Mouse (Mus musculus) kidney, embryonic 15.5 days (tissue): Measurements from ENCODE around the gene Syn2. TPM values are rescaled to one million over a fixed set of nuclear protein-coding genes. Genes with fewer than 3 reads are reported as not detected.
A peak's percentile ranks its signal among the peaks of the same experiment; 100 is the strongest.

Source experiments
- ATAC-seq: fragments of 200-750 bp; cut with Nextera tagmentation; replicated peaks from 2 replicates; pipeline ENCODE4 v1.8.0; 2017; ENCODE audit warnings: moderate TSS enrichment; ENCODE audit not compliant: low FRiP score
- H3K27ac ChIP-seq: fragments of 300-500 bp; sonication (generic); 2 replicates; pipeline ENCODE4 v1.5.1; 2015; ENCODE audit warnings: mild to moderate bottlenecking, inconsistent platforms
- H3K27me3 ChIP-seq: fragments of 300-500 bp; sonication (generic); 2 replicates; pipeline ENCODE4 v1.6.1; 2015; ENCODE audit warnings: inconsistent platforms
- H3K36me3 ChIP-seq: fragments of 300-500 bp; sonication (generic); 2 replicates; pipeline ENCODE4 v1.6.1; 2015; ENCODE audit warnings: inconsistent platforms
- H3K4me1 ChIP-seq: fragments of 300-500 bp; sonication (generic); 2 replicates; pipeline ENCODE4 v1.6.1; 2015; ENCODE audit warnings: inconsistent platforms
- H3K4me2 ChIP-seq: fragments of 300-500 bp; sonication (generic); 2 replicates; pipeline ENCODE4 v1.6.1; 2015; ENCODE audit warnings: moderate library complexity, mild to moderate bottlenecking, inconsistent platforms
- H3K4me3 ChIP-seq: fragments of 300-500 bp; sonication (generic); replicated peaks from 2 replicates; pipeline ENCODE4 v1.5.1; 2015; ENCODE audit warnings: mild to moderate bottlenecking, inconsistent platforms
- H3K9ac ChIP-seq: fragments of 300-500 bp; sonication (generic); 2 replicates; pipeline ENCODE4 v1.6.1; 2015; ENCODE audit warnings: mild to moderate bottlenecking, inconsistent platforms
- H3K9me3 ChIP-seq: fragments of 300-500 bp; sonication (generic); replicated peaks from 2 replicates; pipeline ENCODE4 v1.6.1; 2016; ENCODE audit warnings: inconsistent platforms
- WGBS: fragments of 180-500 bp; shearing (Covaris S2); methylation state at CpG from one replicate; pipeline ENCODE4 v1.1.7; 2015; ENCODE audit warnings: mixed read lengths; 5-methylcytosine and 5-hydroxymethylcytosine counted together
- polyA plus RNA-seq: library from polyadenylated mRNA; unstranded; fragments of >200 nt; fragmentation: Nextera tagmentation; extraction: Ambion mirVana; gene quantifications from 2 replicates; pipeline ENCODE4 v1.2.1, GENCODE M21; 2015

The Syn2 gene
- polyA plus RNA-seq, 1 experiment from 2014 or later: 3.5 TPM

DNA sequence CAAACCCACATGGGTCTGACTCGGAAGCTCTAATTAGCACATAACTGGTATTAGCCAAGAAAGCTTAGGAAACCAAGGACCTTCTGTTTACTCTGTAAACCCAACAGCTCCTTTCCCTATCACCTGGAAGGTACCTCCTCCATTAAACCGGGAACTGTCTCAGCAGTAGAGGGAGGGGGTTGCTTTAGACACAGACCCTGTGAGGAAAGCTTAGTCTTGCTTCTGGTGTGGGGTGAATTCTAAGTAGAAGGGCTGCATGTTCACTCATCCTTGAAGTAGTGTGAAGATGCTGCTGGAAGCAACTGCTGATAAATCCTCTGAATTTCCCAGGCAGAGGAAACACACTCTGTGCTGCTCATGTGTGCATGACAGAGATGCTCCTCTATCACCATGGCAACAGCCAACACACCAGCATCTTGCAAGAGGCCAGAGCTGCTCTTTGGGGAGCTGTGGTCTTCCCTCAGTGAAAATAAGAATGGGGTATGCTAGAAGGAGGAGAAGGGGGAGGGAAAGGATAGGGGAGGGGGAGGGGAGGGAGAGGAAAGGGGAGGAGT lies 8.4 kb upstream of the Syn2 start:
- Histone ChIP-seq H3K36me3 (no peaks in the 10 kb centered on the region), H3K4me3 (no peak overlapping the region), H3K4me1 (no peaks in the 10 kb centered on the region), H3K27ac (no peak overlapping the region), H3K4me2 (no peak overlapping the region), H3K9me3 (no peaks in the 10 kb centered on the region), H3K27me3 (peaks cover 10% of the 10 kb centered on the region; the same call in 1 of the 2 replicates), H3K9ac (no peak overlapping the region)
- ATAC-seq: no peak
- 45% methylated on average over 2 of the region's 2 CpGs for WGBS

DNA sequence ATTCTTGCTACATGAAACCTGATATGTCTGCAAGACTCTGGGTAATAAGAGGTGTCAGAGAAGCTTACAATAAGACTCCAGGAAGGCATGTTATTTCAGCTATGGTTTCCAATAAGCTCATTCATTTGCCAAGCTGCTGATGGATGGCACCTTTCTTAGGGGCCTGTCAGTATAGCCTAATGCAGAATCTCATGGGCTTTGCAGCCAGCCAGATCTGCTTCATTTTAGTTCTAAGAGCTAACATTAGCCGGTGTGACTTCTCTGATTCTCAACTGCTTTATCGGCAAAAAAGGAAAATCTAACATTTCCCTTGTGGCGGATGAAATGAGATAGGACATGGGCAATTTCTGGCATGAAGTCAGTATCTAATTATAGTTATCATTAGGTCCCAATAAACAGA lies 7.9 kb upstream of the Syn2 start:
- Histone ChIP-seq H3K27ac (no peak overlapping the region), H3K9me3 (no peaks in the 10 kb centered on the region), H3K4me1 (no peaks in the 10 kb centered on the region), H3K4me3 (no peak overlapping the region), H3K4me2 (no peak overlapping the region), H3K36me3 (no peaks in the 10 kb centered on the region), H3K9ac (no peak overlapping the region), H3K27me3 (peaks cover 12% of the 10 kb centered on the region; the same call in 1 of the 2 replicates)
- ATAC-seq: no peak
- WGBS: 82% methylated on average over 3 of the region's 3 CpGs

DNA sequence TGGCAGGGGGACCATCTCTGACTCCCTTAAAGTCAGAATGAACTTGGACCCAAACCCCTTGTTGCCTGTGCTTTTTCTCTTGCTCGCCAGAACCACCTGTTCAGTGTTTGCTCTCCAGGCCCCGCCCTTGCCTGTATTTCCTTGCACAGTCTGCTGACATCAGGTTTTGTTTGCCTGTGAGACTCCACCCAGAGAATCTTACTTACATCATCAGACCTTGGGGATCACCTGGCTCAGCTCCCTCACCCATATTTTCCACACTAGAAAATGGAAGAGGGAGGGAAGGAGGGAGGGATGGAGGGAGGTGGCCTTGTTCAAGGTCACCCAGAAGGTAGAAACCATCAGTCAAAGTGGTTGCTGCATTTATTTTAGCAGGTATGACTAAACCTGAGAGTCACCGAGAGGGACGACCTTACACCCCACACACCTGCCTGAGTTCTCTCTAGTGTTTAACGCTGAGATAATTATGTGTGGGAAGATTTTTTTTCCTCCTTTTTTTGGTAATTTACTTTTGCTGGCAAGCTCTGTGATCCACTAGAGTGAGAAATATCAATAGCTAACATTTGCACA lies 7.4 kb upstream of the Syn2 start:
- 76% methylated on average over 5 of the region's 5 CpGs for WGBS
- no peak overlapping the region for H3K4me2 ChIP-seq
- H3K4me1 ChIP-seq: no peaks in the 10 kb centered on the region
- no peak for ATAC-seq
- H3K36me3 ChIP-seq: no peaks in the 10 kb centered on the region
- no peak overlapping the region for H3K4me3 ChIP-seq
- no peaks in the 10 kb centered on the region for H3K9me3 ChIP-seq
- H3K27ac ChIP-seq: no peak overlapping the region
- H3K27me3 ChIP-seq: peaks cover 12% of the 10 kb centered on the region; the same call in 1 of the 2 replicates
- no peak overlapping the region for H3K9ac ChIP-seq

DNA sequence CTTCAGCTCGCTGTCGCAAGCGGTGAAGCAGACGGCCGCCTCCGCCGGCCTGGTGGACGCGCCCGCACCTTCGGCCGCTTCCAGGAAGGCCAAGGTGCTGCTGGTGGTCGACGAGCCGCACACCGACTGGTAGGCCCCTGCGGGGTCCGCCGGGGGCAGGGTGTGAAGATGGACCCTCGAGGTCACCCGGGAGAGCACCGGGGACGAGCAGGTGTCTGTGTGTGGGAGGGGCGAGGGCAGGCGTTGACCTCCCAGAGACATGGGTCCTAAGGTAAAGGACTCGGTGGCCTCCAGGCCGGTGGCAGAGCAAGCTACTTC lies 589 bp downstream of the Syn2 start:
- H3K4me2 ChIP-seq: peak overlapping the region; percentile 97
- no peaks in the 10 kb centered on the region for H3K36me3 ChIP-seq
- no peak overlapping the region for H3K27ac ChIP-seq
- WGBS: under 1% methylated on average over 27 of the region's 27 CpGs
- H3K9me3 ChIP-seq: no peaks in the 10 kb centered on the region
- H3K27me3 ChIP-seq: peaks cover 63% of the 10 kb centered on the region
- peak overlapping the region; percentile 50 for H3K9ac ChIP-seq
- H3K4me1 ChIP-seq: peaks cover 11% of the 10 kb centered on the region
- peak; percentile 67 for ATAC-seq
- peak overlapping the region; percentile 66 for H3K4me3 ChIP-seq

DNA sequence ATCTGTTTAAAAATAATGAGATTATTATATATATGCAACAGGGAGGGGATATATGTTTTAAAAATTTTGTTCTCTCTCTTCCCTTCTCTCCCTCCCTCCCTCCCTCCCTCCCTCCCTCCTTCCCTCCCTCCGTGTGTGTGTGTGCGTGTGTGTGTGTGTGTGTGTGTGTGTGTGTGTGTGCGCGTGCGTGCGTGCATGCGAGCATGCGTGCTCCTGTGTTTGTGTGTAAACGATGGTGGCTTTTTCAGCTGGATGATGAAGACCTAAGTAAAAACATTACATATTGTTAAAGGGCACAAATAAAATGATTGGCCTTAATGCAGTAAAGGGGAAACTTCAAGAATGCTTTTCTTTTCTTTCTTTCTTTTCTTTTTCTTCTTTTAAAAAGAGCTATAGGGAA lies 1.5 kb downstream of the Syn2 start:
- H3K4me3 ChIP-seq: no peak overlapping the region
- no peak overlapping the region for H3K9ac ChIP-seq
- H3K36me3 ChIP-seq: no peaks in the 10 kb centered on the region
- peaks cover 11% of the 10 kb centered on the region for H3K4me1 ChIP-seq
- H3K4me2 ChIP-seq: no peak overlapping the region
- H3K27me3 ChIP-seq: peaks cover 60% of the 10 kb centered on the region
- 81% methylated on average over 8 of the region's 9 CpGs for WGBS
- no peak for ATAC-seq
- no peak overlapping the region for H3K27ac ChIP-seq
- H3K9me3 ChIP-seq: no peaks in the 10 kb centered on the region

DNA sequence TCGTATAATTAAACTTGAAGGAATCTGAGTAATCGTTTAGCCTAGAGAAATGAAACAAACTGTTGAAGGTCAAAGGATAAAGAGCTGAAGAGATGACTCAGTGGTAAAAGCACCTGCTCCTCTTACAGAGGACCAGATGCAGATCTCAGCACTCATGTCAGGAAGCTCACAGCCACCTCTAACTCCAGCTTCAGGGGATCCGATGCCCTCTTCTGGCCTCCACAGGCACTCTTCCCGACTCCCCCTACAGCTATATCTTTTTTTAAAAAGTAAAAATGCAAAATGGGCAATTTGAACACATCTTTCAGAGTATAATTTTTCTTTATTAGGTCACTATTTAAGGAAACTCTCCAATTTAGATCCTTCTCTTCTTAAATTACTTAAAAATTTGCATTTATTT lies 6.7 kb downstream of the Syn2 start:
- H3K4me1 ChIP-seq: no peaks in the 10 kb centered on the region
- H3K9me3 ChIP-seq: no peaks in the 10 kb centered on the region
- WGBS: 50% methylated on average over 4 of the region's 4 CpGs
- ATAC-seq: no peak
- H3K9ac ChIP-seq: no peak overlapping the region
- H3K4me3 ChIP-seq: no peak overlapping the region
- no peak overlapping the region for H3K4me2 ChIP-seq
- H3K27ac ChIP-seq: no peak overlapping the region
- H3K27me3 ChIP-seq: peaks cover 24% of the 10 kb centered on the region
- no peaks in the 10 kb centered on the region for H3K36me3 ChIP-seq

DNA sequence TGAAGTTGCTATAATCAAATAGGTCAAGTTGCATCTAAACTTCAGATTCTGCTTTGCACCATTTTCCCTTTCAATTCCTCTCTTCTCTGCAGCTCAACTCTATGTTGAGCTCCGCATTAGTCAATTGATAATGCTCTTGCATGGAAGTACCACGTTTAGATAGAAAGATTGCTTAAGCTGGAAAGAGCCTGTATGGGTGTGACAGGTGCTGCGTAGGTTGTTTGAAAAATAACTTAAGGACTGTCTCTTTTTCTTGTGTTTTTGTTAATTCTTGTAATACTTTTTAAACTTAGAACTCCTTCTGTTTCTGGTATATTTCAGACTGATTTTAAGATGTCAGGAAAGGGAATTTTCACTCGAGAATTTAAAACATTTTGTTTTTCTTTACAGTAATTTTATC lies 26.5 kb downstream of the Syn2 start:
- 69% methylated on average over 4 of the region's 4 CpGs for WGBS
- Histone ChIP-seq H3K27ac (no peak overlapping the region), H3K9ac (no peak overlapping the region), H3K36me3 (no peaks in the 10 kb centered on the region), H3K4me1 (no peaks in the 10 kb centered on the region), H3K4me3 (no peak overlapping the region), H3K9me3 (no peaks in the 10 kb centered on the region), H3K27me3 (peaks cover 3% of the 10 kb centered on the region; the same call in 1 of the 2 replicates), H3K4me2 (no peak overlapping the region)
- no peak for ATAC-seq

DNA sequence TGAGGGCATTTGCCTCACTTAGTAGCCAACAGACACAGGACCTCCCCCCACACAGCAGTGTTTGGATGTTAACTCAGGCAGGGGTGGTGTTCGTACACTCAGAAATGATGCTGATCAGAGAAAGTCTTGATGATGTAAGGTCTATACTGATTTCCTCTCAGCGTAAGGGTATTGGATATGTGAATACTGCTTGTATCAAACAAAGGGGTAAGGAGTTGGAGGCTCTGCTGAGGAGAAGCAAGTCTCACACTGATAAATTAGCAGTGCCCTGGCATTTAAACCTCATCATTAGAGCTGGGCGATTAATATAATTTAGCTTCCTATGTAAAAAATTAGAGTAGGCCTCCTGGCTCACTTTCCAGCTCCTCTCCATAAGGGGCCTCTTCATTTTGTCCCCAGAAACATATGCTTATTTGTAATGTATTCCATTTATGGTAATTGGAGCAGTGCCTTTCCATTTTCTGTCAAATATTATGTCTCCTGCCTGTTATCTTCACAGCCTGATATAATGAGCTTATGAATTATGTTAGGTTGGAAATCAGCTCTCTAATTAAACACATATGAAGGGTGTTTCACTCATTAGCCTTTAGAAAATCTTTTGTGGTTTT lies 31.3 kb downstream of the Syn2 start:
- Histone ChIP-seq H3K27ac (no peak overlapping the region), H3K4me1 (no peaks in the 10 kb centered on the region), H3K9ac (no peak overlapping the region), H3K4me3 (no peak overlapping the region), H3K27me3 (peaks cover 3% of the 10 kb centered on the region; the same call in 1 of the 2 replicates), H3K4me2 (no peak overlapping the region), H3K9me3 (no peaks in the 10 kb centered on the region), H3K36me3 (no peaks in the 10 kb centered on the region)
- WGBS: 85% methylated on average over 3 of the region's 3 CpGs
- no peak for ATAC-seq

DNA sequence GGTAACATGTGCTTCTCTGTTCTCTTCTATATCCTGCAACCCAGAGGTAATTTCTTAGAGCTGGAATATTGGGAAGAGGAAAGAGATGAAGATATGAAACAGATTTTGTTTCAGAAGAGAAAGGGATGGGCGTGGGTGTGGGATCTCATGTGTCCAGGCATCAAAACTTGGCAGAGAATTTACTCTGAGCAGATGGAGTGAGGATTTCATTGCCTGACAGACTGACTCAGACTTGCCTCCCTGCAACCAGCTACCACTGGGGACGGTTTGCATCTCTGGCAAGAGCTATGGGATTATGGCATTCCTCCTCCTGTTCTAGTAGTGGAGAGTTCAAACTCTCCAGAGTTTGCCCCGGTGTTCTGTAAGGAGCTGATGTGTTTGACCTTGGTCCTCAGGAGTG lies 34.2 kb downstream of the Syn2 start:
- H3K9me3 ChIP-seq: no peaks in the 10 kb centered on the region
- H3K9ac ChIP-seq: no peak overlapping the region
- no peak overlapping the region for H3K4me3 ChIP-seq
- WGBS: 55% methylated on average over 3 of the region's 3 CpGs
- H3K27me3 ChIP-seq: no peaks in the 10 kb centered on the region
- H3K27ac ChIP-seq: no peak overlapping the region
- H3K4me2 ChIP-seq: no peak overlapping the region
- H3K36me3 ChIP-seq: no peaks in the 10 kb centered on the region
- no peaks in the 10 kb centered on the region for H3K4me1 ChIP-seq
- no peak for ATAC-seq

DNA sequence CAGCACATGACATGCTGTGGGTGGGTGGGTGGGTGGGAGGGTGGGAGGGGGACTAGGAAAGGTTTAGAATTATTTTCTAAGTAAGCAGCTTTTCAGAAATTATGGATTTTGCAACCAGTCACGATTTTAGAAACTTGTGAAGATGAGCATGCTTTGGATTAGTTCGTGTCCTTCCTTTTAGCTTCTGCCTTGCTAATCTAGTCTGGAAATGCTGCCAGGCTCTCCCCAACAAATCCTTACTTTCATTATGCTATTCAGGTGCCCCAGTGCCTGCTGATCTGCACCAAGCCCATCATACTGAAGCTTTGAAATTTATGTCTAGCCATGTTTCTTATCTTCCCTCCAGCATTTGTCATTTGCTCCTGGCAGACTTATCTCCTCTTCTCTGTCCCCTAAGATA lies 34.8 kb downstream of the Syn2 start:
- Histone ChIP-seq H3K4me3 (no peak overlapping the region), H3K36me3 (no peaks in the 10 kb centered on the region), H3K9me3 (no peaks in the 10 kb centered on the region), H3K9ac (no peak overlapping the region), H3K27ac (no peak overlapping the region), H3K4me1 (no peaks in the 10 kb centered on the region), H3K4me2 (no peak overlapping the region), H3K27me3 (no peaks in the 10 kb centered on the region)
- 75% methylated on average over 2 of the region's 2 CpGs for WGBS
- no peak for ATAC-seq

DNA sequence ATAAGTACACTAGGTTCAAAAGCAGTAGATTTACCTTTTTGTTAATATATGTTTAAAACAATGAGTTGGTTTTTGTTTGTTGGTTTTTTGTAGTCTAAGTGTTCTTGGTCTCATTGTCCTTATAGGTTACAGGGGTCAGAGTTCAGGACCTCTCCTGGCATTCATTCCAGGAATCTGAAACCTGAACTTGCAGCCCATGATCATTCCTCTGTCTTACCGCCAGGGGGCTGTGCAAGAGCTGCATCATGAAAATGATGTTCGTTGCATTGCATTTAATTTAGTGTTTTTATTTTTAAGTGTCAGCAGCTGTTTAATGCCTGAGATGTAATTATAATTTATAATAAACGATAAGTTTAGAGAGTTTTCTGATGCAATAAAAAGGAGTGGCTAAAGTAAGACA lies 40.1 kb downstream of the Syn2 start:
- no peak for ATAC-seq
- WGBS: 31% methylated on average over 3 of the region's 3 CpGs
- H3K4me3 ChIP-seq: no peak overlapping the region

DNA sequence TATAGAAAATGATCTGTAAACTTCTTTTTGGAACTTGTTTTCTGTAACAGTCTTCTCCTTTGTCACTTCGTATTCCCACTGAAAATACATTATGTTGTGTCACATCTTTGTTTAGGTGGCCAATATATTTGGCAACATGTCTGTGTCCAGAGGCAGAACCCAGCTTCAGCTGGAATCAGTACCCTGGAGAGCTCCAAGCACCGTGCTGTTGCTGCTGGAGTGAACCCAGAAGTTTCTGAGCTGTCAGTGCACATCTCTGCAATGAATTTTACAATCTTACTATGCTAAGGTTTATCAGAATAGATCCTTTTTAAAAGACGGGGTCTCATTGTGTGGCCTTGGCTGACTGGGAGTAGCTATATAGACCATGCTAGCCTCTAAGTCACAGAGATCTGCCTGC lies 44.1 kb downstream of the Syn2 start:
- H3K36me3 ChIP-seq: no peaks in the 10 kb centered on the region
- H3K27ac ChIP-seq: no peak overlapping the region
- no peak for ATAC-seq
- WGBS: 26% methylated on average over 3 of the region's 3 CpGs
- H3K4me3 ChIP-seq: no peak overlapping the region
- no peaks in the 10 kb centered on the region for H3K4me1 ChIP-seq
- H3K9me3 ChIP-seq: no peaks in the 10 kb centered on the region
- no peak overlapping the region for H3K4me2 ChIP-seq
- 0 out of 2 replicates have a peak, but pooled peaks cover 3% of the 10 kb centered on the region for H3K27me3 ChIP-seq
- H3K9ac ChIP-seq: no peak overlapping the region

More for the DNA sequence above, 40.1 kb downstream of the Syn2 start:
- no peak overlapping the region for H3K27ac ChIP-seq
- H3K27me3 ChIP-seq: no peaks in the 10 kb centered on the region
- no peaks in the 10 kb centered on the region for H3K36me3 ChIP-seq
- H3K4me2 ChIP-seq: no peak overlapping the region
- no peaks in the 10 kb centered on the region for H3K4me1 ChIP-seq
- H3K9ac ChIP-seq: no peak overlapping the region
- no peaks in the 10 kb centered on the region for H3K9me3 ChIP-seq

DNA sequence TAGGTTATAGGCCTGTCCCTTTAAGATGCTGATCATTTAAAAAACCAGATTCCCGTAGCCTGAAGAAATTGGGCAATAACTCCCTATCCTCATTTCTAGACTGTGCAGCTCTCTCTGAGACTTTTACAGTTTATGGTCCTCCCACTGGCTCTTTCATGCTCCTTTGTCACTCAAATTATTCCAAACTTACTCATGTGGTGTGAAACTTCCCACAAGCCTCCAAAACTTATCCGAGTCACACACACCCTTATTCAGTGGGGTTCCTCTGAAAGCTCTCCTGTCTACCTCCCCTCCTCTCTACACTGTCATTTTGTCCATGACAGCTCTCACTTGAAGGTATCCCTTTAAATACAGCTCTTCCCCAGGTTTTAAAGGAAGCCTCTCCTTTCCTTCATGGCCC lies 46.4 kb downstream of the Syn2 start:
- WGBS: 72% methylated on average over 2 of the region's 2 CpGs

More for the DNA sequence above, 46.4 kb downstream of the Syn2 start:
- no peak overlapping the region for H3K27ac ChIP-seq
- H3K4me1 ChIP-seq: no peaks in the 10 kb centered on the region
- H3K27me3 ChIP-seq: 0 out of 2 replicates have a peak, but pooled peaks cover 3% of the 10 kb centered on the region
- H3K4me2 ChIP-seq: no peak overlapping the region
- H3K9ac ChIP-seq: no peak overlapping the region
- H3K4me3 ChIP-seq: no peak overlapping the region
- ATAC-seq: no peak
- H3K9me3 ChIP-seq: no peaks in the 10 kb centered on the region
- no peaks in the 10 kb centered on the region for H3K36me3 ChIP-seq
